Mouse (Mus musculus): Measurements from ENCODE around the gene Bri3. TPM values are rescaled to one million over a fixed set of nuclear protein-coding genes. Genes with fewer than 3 reads are reported as not detected.

Gene Bri3
- total RNA-seq, 4 experiments from 2014 or later: 35.7 to 43.3 (median 40.9) TPM

Other genes with a start within 250 kb of the Bri3 start
- gene Ccz1, start 229.6 kb upstream of the Bri3 start, total RNA-seq (2022): 10 to 100 TPM; 43.3 to 56.5 (median 44.4) TPM
- gene Ocm, start 217.8 kb upstream of the Bri3 start, total RNA-seq (2022): not detected
- gene Lmtk2, start 144.0 kb upstream of the Bri3 start, total RNA-seq (2022): 10 to 100 TPM; 27.0 to 32.6 (median 28.3) TPM
- not detected for gene Bhlha15, start 54.2 kb upstream of the Bri3 start, total RNA-seq (2022)
- 10 to 100 TPM; 15.1 to 16.4 (median 15.7) TPM for gene Tecpr1, start 20.8 kb upstream of the Bri3 start, total RNA-seq (2022)
- under 1 TPM; 0.27 to 0.48 (median 0.37) TPM for gene Baiap2l1, start 113.7 kb downstream of the Bri3 start, total RNA-seq (2022)

All from gastrocnemius, adult 8-10 months (tissue).